Mouse (Mus musculus) cerebellum, adult 11 months (tissue): ENCODE measurements at regions not wholly inside any gene's neighbourhood (a gene's known extent, or its start where the extent isn't known, plus 50 kb on each side); places are given as distances from the start of the nearest gene placed in this dataset.

Experiments used
- DNase-seq: peaks from one replicate; pipeline ENCODE4 v3.0.0; 2022

DNA sequence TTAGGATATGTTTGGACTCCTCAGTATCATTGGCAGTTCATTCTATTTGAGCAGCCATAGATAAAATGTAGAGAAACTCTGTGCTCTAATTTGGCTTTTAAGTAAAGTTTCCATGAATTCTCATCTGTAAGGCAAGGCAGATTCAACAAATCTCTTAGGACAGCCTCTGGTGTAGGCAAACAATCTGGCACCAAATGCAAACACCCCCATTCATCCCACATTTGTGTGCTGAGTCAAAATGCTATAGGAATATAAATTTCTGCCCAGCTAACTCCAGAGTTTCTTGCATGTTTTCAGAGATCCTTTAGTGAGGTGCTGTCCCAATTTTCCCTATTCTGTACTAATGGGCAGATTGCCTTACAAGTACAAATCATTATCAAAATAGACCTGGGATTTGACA, 695.7 kb upstream of the Kif18a start:
- no peak for DNase-seq

DNA sequence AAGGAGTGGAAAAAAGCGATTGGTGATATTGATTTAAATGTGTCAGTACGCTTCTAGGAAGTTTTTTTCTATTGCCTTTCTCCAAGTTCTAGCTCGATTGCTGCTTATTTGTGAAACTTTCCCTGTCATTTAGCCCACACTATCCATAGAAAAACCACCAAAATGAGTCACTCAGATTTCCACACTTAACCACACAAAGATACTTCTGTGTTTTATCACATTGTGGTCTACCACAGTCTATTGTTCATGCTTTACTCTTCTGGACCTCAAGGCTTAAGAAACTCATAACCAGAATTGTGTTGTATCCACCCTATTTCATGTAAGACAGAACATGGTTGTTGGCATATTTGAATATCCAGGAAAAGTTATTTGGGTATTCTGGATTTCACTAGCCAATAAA, 687.0 kb upstream of the Kif18a start:
- no peak for DNase-seq

DNA sequence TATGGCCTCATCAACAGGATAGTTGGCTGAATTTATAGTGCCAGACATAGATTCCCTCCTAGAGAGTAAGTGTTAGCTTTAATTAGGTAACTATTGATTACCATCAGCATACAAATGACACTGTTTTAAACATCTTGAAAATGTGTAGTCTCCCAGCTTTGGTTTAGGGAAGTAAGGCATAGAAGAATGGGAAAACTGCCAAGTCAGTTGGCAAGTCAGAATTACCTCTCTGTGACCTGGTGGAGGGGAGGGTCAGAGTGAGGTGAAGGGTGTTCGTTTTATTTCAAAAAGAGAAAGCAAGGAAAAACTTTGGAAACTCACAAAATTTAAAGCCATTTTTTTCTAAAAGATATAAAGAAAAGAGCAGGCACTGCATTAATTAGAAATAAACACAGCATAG, 680.2 kb upstream of the Kif18a start:
- no peak for DNase-seq

DNA sequence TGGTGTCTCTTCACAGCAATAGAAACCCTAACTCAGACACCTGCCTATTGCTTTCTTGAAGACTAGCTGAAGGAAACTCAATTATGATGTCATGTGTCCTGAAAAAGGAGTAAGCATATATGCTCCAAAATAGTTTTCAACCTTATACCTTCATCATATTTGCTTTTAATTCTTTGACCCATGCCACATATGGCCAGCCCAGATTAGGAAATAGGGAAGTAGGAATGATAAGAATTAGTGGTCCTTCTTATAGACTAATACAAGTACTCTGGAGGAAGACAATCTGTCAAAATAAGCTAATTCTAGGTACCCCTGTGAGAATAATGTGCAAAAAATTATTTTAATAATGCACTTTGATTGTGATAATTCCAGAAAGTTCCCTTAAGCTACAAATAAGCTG, 661.0 kb upstream of the Kif18a start:
- no peak for DNase-seq

DNA sequence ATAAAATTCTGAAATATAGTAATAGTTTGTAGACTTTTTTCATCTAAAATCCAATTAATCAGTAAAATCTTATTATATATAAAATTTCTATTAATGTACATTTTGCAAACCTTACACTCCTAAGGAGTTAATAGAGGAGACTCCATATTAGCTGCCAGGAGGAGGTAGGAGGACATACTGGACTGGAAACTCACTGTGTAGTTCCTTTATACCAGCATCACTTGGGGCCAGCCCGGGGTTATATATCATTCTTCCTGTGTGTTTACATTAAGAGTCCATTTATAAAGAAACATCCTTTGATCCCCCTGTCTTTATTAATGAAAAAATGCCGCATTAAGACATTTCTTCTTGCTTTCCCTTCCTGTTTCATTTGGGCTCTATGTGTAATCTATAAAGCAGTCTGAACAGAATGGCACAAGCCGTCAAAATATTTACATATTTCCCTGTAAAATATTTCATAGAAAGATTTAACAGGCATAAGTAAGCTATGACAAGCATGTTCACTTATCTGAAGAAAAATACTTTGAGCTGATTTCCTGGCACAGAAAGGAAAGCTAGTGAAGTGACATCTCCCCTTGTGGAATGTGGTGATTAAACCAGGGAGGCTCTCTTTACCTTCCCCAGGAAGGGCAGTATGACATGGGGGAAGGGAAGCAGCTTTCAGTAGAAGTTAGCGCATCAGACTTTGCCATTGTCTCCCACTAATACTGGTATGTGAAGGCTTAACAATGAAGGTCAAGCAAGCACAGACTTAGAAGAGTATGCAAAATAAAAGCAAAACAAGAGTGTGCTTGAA, 658.0 kb upstream of the Kif18a start:
- no peak for DNase-seq

DNA sequence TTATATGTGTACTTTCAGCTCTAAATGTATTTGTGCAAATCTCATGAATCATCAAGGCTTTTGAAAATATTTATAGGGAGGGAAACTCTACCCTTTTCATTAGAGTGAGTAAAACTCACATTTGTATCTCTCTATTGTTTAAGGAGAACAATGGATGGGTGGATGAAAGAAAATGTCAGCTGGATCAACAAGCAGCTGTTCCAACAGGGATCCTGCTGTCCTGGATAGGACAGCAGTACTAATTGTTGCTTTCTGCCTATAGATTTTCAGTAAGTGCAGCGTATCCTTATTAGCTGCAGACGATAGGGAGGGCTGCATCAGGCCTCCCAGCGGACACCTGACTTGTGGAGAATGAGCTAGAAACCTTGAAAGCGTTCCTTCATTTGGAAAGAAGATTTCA, 644.9 kb upstream of the Kif18a start:
- DNase-seq: no peak

DNA sequence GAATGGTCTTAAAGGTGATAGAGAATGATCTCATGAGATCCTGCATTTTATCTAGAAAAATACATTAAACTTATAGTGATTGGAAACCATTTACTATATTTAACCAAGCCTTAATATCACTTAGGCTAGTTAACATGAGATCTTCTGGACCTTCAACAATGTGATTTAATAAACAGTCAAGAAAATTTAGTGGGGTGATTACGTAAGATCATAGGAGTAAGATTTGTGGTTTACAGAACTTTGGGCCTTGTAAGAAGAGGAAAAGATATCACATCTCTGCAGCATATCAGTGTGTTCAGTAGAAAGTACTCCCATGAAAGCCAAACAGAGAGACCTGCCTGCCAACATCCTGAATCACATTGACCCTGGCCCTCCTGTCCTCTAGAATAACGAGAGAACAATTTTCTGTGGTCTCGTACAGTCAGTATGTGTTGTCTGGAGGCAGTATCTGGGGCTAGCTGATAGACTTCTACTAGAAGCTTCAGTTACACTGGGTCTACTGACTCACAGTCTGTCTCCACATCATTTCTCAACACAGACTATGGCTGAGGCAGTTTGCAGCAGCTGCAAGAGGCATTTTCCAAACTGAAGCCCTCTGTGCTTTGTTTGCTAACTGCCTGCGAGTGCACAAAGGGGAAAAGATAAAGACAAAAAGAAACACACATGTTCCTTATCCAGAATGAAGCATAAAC, 619.7 kb upstream of the Kif18a start:
- DNase-seq: no peak

DNA sequence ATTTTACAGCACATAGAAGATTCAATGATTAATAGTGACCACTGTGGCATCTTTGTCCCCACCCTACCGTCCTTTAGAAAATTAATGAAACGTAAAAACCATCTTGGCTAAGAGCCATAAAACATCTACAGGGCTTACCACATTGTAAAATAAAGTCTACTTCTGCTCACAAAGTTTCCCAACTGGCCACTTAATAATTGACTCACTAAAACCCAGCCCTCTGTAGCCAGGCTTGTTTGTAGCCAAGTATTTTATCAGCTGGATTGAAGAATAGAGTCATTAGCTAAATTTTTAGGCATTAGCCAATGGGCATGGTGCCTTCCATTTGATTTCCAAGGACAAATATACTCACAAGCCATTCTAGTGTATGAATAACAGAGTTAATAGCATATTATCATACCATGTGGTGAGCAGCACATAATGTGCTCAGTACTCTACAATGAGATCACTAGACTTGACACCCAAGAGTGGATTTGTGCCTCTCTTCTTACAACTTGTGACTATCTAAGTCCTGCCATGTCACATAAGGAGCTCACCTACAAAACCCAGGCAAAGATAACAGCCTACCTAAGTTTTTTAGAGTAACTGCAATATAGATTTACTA, 602.7 kb upstream of the Kif18a start:
- DNase-seq: no peak

DNA sequence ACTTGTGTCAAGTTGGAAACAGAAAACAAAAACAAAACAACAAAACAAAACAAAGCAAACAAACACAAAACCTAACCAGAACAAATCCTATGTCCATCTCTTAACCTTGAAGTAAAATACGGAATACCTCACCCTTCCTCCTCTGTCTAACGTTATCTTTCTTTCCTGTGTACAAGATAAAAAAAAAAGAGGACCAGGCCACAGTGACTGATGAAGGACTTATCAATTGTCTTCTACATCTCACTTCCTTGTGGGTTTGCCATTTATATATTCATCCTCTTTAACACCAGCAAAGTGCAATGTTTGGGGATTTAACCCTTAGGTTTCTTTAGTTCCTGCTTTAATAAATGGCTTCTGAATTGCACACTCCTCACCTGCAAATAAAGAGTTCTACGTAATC, 599.0 kb upstream of the Kif18a start:
- DNase-seq: no peak

DNA sequence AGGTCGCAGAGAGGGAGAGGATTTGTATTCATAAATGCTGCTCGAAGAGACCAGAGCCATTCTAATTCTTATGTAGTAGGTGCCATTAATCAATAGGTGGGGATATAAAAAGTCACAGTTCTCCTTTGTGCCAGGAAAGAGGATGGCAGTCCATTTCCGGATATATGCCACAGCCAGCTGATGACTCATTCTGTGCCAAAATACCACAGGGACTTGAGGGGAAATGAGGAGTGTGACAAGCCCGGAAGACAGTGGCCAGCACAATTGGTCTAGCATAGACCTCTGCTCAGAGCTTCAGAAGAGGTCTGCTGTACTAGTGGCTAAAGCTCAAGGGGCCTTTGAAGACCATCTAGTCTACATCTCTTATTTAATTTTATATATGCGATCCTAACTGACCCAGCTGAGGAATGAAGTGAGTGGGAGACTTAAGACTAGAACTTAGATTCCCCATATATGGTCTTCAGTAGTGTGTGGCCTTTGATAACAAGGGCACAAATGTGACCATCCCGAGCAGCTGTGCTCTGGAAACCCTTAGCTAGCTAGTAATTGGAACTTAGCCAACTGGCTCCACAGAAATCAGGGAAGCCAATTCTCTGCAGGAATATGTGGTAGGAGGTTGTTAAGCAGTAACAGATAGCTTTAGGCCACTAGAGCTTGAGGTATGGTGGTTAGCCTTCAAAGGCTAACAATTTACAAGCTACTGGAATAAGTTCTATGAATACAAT, 594.4 kb upstream of the Kif18a start:
- no peak for DNase-seq

DNA sequence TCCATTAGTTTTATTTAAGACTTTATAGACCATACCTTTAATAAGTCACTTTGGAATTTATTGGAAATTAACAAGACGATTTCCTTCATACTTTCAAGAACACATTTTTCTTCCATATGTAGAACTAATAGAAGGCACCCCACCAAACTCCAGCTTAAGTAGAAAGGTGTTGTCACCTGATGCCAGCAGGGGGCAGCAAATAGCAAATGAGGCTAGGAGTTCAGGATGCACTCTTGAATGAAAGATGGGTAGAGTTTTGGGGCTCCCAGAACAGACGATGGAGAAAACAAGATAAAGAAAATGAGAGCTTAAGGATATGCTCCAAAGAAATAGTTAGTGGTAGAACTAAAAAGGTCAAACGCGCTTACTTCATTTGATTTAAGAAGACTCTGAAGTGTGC, 590.4 kb upstream of the Kif18a start:
- DNase-seq: peak; percentile 32

DNA sequence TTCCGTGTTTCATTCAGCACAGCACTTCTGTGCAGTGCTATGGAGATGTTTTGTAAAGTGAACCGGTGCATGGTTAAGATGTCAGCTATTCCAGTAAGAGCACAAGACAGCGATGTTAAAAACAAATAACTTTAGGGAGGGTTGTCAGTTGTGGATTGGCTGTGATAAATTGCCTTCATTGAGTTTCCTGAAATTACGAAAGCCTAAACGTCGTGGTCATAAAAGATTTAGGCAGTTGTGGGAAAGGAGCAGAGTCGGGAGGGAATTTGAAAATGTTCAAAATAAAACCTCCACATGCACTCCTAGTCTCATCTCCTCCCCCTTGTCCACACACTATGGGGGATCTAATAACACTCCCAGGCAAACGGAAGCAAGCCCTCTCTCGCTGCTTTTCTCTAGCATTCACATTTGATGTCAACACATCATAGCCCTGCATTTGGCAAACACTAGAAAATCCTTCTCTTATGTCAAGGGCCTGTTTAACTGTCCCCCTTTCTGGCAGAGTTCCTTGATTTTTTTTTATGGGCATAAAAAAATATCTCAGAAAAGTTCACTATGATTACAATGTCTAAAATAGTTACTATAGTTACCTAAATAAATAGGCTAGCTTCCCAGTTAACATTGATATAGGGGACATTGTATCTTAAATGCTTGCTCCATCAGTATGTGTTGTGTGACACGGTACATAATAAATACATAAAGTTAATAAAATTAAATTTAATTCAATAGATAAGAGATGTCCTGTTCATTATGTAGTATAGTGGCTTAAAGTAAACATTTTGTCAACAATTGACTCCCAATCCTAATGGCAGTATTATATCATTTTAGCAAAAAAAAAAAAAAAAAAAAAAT, 589.2 kb upstream of the Kif18a start:
- DNase-seq: no peak

DNA sequence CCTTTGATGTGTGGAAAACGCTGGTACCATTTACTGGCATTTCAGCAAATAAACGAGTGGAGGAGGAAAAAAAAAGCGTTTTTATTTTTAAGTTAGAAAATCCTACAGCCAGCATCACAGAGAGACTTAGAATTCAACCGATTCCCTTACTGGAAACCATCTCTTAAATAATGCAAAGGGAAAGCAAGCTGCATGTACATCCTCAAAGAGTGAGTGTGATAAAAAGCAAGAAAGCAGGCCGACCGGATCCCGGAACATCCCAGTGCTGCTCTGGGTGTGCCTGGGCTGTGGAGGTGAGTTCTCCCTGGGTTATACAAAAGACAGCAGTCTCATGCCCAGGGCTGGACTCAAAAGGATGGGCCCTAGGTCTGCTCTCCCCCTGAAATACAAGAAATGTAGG, 579.2 kb upstream of the Kif18a start:
- DNase-seq: no peak

DNA sequence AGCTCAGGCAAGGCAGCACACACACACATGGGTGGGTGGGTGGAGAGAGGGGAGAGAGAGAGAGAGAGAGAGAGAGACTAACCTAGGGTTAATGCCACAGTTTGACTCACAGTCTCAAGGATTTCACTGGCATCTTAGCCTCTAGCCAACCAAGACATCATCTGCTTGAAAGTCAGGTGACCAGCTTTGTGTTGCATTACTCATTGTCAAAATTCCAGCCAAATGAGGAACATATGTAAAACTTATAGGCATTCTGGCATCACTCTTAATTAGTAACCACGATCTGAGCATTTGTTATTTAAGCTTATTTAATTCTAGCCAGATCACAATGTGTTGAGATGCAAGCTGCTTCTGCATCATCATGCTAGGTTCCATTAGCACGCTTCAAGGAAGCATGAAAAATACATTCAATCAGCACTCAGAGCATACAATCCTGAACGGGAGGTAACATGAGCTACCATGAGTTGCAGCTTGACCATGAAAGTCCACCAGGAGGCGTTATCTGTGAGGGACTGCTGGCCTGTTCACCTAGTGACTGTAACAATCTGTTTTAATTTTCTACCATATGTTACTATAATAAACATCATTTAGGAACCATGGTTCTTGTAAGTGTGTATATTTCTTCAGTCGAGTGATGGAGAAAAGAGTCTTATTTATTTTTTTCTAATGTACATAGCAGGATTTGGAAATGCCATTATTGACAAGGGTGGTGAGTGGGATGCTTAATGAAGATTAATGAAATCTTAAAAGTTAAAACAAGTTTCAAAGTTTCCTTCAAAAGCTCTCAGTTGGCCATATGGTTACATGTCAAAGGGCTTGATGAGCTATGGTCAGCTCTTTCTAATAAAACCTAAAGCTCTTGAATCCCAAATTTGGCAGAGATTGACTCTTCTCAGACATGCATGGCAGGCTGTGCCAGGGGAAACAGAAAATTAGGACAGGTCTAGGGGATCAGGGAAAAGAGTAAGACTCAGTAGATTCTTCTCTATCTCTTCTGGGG, 572.4 kb upstream of the Kif18a start:
- no peak for DNase-seq

DNA sequence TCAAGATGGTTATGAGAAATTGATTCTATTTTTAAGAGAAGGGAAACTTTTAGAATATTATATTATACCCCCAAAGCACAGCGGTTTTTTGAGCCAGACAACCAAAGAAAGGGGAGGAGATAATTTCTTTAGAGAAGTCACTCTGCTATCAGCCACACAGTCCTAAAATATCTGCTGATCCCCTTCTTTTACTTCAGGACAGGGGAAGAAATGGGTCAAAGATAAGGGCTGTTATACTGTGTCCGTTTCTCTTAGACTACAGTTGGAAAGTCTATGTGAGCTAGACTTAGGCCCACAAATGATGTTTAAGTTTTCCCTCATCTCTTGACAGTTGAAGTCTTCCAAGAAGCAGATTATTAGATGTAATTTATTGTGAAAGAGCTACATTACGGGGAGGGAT, 538.5 kb upstream of the Kif18a start:
- DNase-seq: no peak

DNA sequence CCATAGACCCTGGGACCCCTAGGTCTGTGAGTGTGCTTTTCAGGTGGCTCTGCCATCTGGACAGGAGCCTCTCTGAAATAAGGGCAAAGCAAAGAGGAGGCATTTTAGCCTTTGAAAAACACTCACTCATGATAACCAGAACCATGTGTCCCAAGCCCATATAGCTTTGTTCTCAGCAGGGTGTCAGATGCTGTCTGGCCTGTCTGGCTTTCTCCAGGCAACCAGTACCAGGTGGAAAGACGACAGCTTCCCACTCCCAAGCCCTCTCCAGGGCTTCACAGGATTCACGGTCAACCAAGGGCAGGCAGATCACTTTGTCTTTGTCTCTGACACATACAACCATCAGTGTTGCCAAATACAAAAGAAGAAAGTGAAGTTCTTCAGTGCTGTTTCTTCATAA, 537.0 kb upstream of the Kif18a start:
- no peak for DNase-seq

DNA sequence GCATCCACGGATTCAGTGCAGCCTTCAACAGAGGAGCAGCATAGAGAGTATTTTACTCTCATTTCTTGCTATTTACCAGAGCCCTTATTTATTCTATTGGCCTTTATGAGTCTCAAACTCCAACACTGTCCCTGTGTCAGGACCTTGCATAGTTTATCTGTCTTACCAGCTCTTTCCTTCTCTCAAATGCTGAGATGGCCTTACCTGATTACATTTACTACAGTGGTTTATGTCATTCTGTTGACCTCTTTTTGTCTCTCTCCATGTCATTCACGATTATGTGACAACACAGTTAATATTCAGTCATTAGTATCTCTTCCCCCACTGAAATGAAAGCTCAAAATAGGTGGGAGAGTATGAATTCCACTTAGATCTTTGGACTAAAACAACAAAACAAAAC, 535.7 kb upstream of the Kif18a start:
- DNase-seq: no peak

DNA sequence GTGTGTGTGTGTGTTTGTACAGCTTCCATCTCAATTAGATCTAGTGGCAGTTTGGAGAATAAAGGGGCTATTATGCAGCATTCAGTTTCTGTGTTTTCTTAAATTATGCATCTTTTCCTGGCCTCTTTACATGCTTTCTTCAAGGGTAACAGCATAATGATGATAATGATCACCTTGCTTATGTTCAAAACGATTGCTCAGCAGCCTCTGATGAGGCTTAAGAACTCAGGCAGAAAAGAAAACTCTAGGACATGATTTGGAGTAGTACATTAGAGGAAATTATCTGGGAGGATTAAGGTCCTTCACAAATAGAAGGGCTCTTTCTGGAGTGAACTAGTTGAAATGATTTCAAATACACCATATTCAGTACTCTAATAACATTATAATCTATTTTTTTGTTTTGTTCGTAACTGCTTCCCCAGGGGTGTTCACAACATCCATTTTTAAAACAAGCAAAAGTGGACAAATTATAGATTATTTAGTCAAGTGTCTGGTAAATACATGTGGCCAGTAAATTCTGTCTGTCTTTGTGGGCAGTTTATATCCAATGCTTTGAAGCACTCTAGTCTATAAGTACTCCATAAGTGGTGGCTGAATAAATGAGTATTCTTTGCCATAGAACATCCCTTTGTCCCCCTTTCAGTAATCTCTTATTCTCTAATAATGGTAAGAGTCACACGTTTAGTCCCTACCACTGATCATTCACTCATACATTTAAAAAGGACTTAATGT, 526.9 kb upstream of the Kif18a start:
- no peak for DNase-seq

DNA sequence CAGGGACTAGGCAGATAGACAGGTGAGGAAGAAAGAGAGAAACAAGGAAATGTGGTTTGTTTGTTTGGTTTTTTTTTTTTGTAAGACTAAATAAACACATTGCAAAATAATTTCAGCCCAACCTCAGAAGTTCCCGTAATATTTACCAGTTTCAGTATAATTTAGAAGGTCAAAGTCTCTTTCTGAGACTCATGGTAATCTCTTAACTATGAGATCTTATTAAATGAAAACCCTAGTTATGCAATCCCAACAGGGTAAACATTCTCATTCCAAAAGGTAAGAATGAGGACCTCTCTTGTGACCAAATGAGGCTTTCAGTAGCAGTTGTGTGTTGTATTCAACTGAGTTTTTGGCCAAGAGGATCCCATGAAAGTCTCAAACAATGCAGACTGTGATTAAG, 524.7 kb upstream of the Kif18a start:
- DNase-seq: no peak

DNA sequence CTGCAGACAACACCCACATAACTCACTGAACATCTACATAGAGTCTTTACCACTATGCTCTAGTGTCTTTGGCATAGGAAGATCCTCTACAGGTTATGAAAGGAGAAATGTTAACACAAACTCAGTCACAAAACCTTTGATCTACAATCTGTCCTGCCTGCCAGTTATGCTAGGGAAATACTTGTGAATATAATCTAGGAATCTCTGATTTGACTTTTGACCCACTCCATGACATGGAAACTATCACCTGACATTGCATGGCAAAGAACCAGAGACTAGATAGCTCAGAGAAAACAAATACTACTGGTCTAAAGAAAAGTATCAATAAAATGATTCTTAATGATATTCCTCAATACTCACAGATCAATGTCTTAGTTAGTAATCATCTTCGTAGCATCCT, 524.3 kb upstream of the Kif18a start:
- DNase-seq: no peak

DNA sequence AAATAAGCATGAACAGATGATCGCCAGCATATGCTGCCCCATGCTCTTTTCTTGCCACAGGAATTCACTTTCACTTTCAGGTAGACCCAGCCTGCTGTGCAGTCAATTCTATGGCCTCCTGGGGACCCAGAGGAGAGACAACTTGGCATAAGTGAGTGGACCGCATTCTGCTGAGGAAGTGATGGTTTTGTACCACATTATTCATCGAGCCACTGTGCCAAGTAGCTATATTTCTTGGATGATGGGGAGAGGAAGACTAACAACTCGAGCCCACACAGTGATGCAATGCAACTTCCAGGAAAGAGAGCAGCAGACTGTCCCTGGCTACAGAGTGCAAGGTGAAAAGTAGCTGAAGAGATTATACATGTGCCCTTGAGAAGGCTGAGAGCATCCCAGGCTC, 515.8 kb upstream of the Kif18a start:
- DNase-seq: peak; percentile 21
